Mouse (Mus musculus): ENCODE measurements around the gene Sirt7.

GRCm38 (mm10) chr11:120572752-120573584 is 52.1 kb downstream of the Sirt7 start, which contains the start of gene P4hb:
- TF ChIP-seq POLR2A (IDR thresholded peaks at IDR 0.05; ENCODE audit: extremely low read depth, insufficient read depth, low read length) (peak; percentile 94), CTCF (IDR thresholded peaks at IDR 0.05; ENCODE audit: extremely low read depth, insufficient read depth, low read length) (no peak)

Data from cortical plate, adult 2 months (tissue).